Mouse (Mus musculus): ENCODE results near the gene Mrpl48. TPM values are rescaled to one million over a fixed set of nuclear protein-coding genes. Genes with fewer than 3 reads are reported as not detected.
A peak's percentile ranks its signal among the peaks of the same experiment; 100 is the strongest.

Mrpl48 gene
- polyA plus RNA-seq, 1 experiment = not detected

GRCm38 (mm10) chr7:100549796-100550195, 58.3 kb downstream of the Mrpl48 start:
- no peak overlapping the region for H3K27ac ChIP-seq (ENCODE audit: insufficient read depth, low read depth, low read length)
- 91% methylated on average over 3 of the region's 3 CpGs for WGBS
- TF ChIP-seq POLR2A (IDR thresholded peaks at IDR 0.05; ENCODE audit: insufficient read depth, low read depth, low read length) = no peak
- no peak for TF ChIP-seq CTCF (IDR thresholded peaks at IDR 0.05; ENCODE audit: insufficient read depth, low read depth, low read length)
- no peak overlapping the region for H3K4me3 ChIP-seq (ENCODE audit: insufficient read depth, low read depth, low read length)
- no peaks in the 10 kb centered on the region for H3K4me1 ChIP-seq (ENCODE audit: control insufficient read depth, insufficient read depth, low read length)

GRCm38 (mm10) chr7:100547631-100548030, 60.5 kb downstream of the Mrpl48 start:
- no peaks in the 10 kb centered on the region for H3K4me1 ChIP-seq (ENCODE audit: control insufficient read depth, insufficient read depth, low read length)
- 89% methylated on average over 4 of the region's 4 CpGs for WGBS
- TF ChIP-seq POLR2A (IDR thresholded peaks at IDR 0.05; ENCODE audit: insufficient read depth, low read depth, low read length) (no peak), CTCF (IDR thresholded peaks at IDR 0.05; ENCODE audit: insufficient read depth, low read depth, low read length) (no peak)
- no peak overlapping the region for H3K4me3 ChIP-seq (ENCODE audit: insufficient read depth, low read depth, low read length)
- no peak overlapping the region for H3K27ac ChIP-seq (ENCODE audit: insufficient read depth, low read depth, low read length)

GRCm38 (mm10) chr7:100544437-100544836, 63.7 kb downstream of the Mrpl48 start:
- TF ChIP-seq POLR2A (IDR thresholded peaks at IDR 0.05; ENCODE audit: insufficient read depth, low read depth, low read length) (no peak), CTCF (IDR thresholded peaks at IDR 0.05; ENCODE audit: insufficient read depth, low read depth, low read length) (no peak)
- WGBS = 59% methylated on average over 1 of the region's 1 CpGs
- no peaks in the 10 kb centered on the region for H3K4me1 ChIP-seq (ENCODE audit: control insufficient read depth, insufficient read depth, low read length)
- no peak overlapping the region for H3K27ac ChIP-seq (ENCODE audit: insufficient read depth, low read depth, low read length)
- no peak overlapping the region for H3K4me3 ChIP-seq (ENCODE audit: insufficient read depth, low read depth, low read length)

GRCm38 (mm10) chr7:100539516-100539915, 68.6 kb downstream of the Mrpl48 start:
- WGBS = 98% methylated on average over 9 of the region's 9 CpGs
- no peaks in the 10 kb centered on the region for H3K4me1 ChIP-seq (ENCODE audit: control insufficient read depth, insufficient read depth, low read length)
- no peak for TF ChIP-seq CTCF (IDR thresholded peaks at IDR 0.05; ENCODE audit: insufficient read depth, low read depth, low read length)
- no peak for TF ChIP-seq POLR2A (IDR thresholded peaks at IDR 0.05; ENCODE audit: insufficient read depth, low read depth, low read length)
- no peak overlapping the region for H3K4me3 ChIP-seq (ENCODE audit: insufficient read depth, low read depth, low read length)
- no peak overlapping the region for H3K27ac ChIP-seq (ENCODE audit: insufficient read depth, low read depth, low read length)

DNA sequence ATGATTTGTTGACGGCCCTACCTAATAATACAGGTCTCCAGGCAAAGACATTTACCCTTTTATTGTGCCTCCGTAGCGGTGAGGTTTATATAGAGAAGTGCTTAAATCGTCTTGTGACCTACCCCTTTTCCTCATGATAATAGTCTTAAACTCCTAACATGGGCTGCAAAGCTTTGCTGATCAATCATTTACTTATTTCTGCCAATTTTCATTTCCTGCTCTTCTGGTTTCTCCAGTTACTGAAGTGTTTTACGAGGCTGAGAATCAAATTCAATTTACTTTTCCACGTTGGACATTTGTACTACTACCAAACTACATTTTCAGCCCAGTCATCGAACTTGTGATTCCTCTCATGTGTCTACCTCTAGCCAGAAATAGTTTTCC, 70.6 kb downstream of the Mrpl48 start:
- TF ChIP-seq POLR2A (IDR thresholded peaks at IDR 0.05; ENCODE audit: insufficient read depth, low read depth, low read length) = no peak
- no peak for TF ChIP-seq CTCF (IDR thresholded peaks at IDR 0.05; ENCODE audit: insufficient read depth, low read depth, low read length)
- H3K27ac ChIP-seq (ENCODE audit: insufficient read depth, low read depth, low read length) = no peak overlapping the region
- WGBS = 29% methylated on average over 7 of the region's 7 CpGs
- no peaks in the 10 kb centered on the region for H3K4me1 ChIP-seq (ENCODE audit: control insufficient read depth, insufficient read depth, low read length)
- no peak overlapping the region for H3K4me3 ChIP-seq (ENCODE audit: insufficient read depth, low read depth, low read length)

DNA sequence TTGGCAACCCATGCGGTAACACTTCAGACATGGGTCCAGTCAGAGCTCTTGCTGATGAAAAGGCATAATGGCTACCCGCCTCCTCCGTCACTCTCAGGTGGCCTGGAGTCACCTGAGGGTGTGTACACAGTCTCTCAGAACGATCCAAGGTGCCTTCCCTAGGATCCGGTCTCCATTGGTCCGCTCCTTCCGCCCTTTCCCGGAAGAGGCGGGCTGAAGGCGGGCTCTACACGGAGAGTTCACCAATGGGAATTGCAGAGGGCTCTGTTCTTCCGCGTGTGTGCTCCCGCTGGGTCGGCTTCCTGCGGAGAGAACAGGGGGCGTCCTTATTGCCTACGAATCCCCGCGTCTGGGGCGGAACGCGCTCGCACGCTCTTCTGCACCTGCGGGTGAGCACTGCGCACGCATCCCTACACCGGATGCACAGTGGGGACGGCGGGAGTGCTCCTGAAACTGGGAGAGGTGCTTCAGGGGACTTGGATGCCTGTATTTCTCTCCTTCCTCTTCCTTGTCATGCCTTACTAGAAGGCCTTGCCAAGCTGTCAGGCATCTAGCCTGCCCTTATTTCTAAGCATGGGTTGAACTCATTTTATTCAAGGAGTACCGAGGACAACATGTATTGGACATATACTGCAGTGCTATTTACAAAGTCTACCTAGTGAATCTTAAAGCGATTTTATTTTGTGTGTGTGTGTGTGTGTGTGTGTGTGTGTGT, 71.1 kb downstream of the Mrpl48 start, which contains the start of gene Coa4:
TSS of gene Coa4 (plus strand) at position 268 of the 715 bp plus-strand sequence.
- Histone ChIP-seq H3K27ac (ENCODE audit: insufficient read depth, low read depth, low read length) (peak within 1 kb of the TSS; percentile 60), H3K4me3 (ENCODE audit: insufficient read depth, low read depth, low read length) (peak within 1 kb of the TSS; percentile 86), H3K4me1 (ENCODE audit: control insufficient read depth, insufficient read depth, low read length) (no peaks in the 10 kb centered on the region)
- peak; percentile 81 for TF ChIP-seq POLR2A (IDR thresholded peaks at IDR 0.05; ENCODE audit: insufficient read depth, low read depth, low read length)
- TF ChIP-seq CTCF (IDR thresholded peaks at IDR 0.05; ENCODE audit: insufficient read depth, low read depth, low read length) = no peak
- under 1% methylated on average over 33 of the region's 33 CpGs for WGBS

DNA sequence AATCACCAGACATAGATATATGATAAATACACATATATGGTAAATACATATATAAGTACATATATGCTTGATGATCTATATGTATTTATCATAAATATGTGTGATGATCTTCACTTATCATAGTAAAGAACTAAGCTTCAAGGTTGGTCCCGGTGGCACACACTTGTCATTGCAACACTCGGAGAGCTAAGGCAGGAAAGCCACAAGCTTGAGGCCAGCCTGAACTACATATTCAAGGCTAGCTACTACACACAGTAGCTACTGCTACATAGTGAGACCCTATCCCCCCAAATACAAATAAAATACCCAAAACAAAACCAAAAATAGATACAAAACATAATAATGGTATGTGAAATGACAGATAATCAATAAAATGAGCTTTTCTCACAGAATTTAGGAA, 72.3 kb downstream of the Mrpl48 start:
- H3K4me1 ChIP-seq (ENCODE audit: control insufficient read depth, insufficient read depth, low read length) = no peaks in the 10 kb centered on the region
- no peak for TF ChIP-seq CTCF (IDR thresholded peaks at IDR 0.05; ENCODE audit: insufficient read depth, low read depth, low read length)
- no peak for TF ChIP-seq POLR2A (IDR thresholded peaks at IDR 0.05; ENCODE audit: insufficient read depth, low read depth, low read length)
- no peak overlapping the region for H3K4me3 ChIP-seq (ENCODE audit: insufficient read depth, low read depth, low read length)
- no peak overlapping the region for H3K27ac ChIP-seq (ENCODE audit: insufficient read depth, low read depth, low read length)
- WGBS = 82% methylated on average over 2 of the region's 2 CpGs

DNA sequence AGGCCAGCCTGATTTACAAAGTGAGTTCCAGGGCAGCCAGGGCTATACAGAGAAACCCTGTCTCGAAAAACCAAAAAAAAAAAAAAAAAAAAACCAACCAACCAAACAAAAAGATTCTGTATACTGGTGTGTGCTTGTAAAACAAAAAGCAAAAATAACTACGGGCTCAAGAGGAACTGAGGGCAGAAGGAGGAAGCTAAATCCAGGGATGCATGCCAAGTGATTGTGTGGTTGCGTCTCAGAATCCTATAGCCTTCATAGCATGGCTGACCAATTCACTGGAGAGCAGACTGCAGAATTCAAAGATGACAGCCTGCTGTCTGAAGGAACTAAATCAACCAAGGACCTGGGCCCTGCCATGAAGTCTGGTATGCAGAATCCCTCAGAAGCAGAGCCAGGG, 73.9 kb downstream of the Mrpl48 start:
- no peak for TF ChIP-seq POLR2A (IDR thresholded peaks at IDR 0.05; ENCODE audit: insufficient read depth, low read depth, low read length)
- TF ChIP-seq CTCF (IDR thresholded peaks at IDR 0.05; ENCODE audit: insufficient read depth, low read depth, low read length) = no peak
- 74% methylated on average over 3 of the region's 3 CpGs for WGBS
- Histone ChIP-seq H3K4me1 (ENCODE audit: control insufficient read depth, insufficient read depth, low read length) (no peaks in the 10 kb centered on the region), H3K27ac (ENCODE audit: insufficient read depth, low read depth, low read length) (no peak overlapping the region), H3K4me3 (ENCODE audit: insufficient read depth, low read depth, low read length) (no peak overlapping the region)

GRCm38 (mm10) chr7:100533503-100533902, 74.6 kb downstream of the Mrpl48 start:
- H3K27ac ChIP-seq (ENCODE audit: insufficient read depth, low read depth, low read length) = no peak overlapping the region
- TF ChIP-seq CTCF (IDR thresholded peaks at IDR 0.05; ENCODE audit: insufficient read depth, low read depth, low read length) (no peak), POLR2A (IDR thresholded peaks at IDR 0.05; ENCODE audit: insufficient read depth, low read depth, low read length) (no peak)
- H3K4me1 ChIP-seq (ENCODE audit: control insufficient read depth, insufficient read depth, low read length) = no peaks in the 10 kb centered on the region
- 77% methylated on average over 2 of the region's 2 CpGs for WGBS
- H3K4me3 ChIP-seq (ENCODE audit: insufficient read depth, low read depth, low read length) = no peak overlapping the region

Data from olfactory bulb, adult 2 months (tissue).